Mouse (Mus musculus) gonadal fat pad, adult 2 months (tissue): Measurements from ENCODE around the gene Htr5b. TPM values are rescaled to one million over a fixed set of nuclear protein-coding genes. Genes with fewer than 3 reads are reported as not detected.

Experiments
- DNase-seq: peaks from one replicate; pipeline ENCODE4 v3.0.0-alpha.2; 2012; ENCODE audit warnings: low read depth
- polyA plus RNA-seq: library from polyadenylated mRNA; depleted of rRNA; stranded (reverse); fragments of >200 nt; gene quantifications from 2 replicates; pipeline ENCODE4 v1.2.3, GENCODE M21; 2012; rRNA removed

Gene Htr5b
- polyA plus RNA-seq, 1 experiment: 1.9 TPM

DNA sequence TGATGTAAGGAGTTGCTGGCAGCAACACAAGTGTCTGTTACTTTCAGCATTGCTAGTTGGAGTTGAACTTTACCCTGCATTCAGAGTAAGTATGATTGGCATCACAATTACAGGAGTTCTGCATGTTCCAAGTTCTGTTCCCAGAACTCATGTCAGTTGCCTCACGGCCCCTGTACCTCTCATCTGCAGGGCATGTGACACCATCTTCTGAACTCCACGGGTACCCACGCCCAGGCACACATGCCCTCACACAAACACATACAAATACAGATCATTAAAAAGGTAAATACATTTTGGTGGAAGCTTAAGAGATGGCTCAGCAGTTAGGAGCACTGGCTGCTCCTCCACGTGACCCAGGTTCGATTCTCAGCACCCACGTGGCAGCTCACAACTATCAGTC is 41.5 kb downstream of the Htr5b start:
- DNase-seq: no peak

DNA sequence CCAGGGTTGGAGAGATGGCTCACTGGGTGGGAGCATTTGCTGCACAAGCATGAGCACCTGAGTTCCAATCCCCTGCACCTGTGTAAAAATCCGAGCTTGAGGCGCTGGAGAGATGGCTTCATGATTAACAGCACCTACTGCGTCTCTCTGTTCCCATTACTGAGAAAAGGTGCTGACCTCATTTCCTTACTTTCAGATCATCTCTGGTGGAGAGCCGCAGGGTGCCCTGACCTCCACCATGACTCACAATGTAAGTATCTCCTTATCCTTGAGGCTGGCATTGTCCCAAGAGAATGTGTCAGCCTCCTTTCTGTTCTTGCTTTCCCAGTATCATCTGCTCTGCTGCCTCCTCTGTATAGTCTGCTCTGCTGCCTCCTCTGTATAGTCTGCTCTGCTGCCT is 45.2 kb downstream of the Htr5b start:
- no peak for DNase-seq

- no peak for DNase-seq
Measured at GRCm38 (mm10) chr1:121479403-121479802, 48.9 kb downstream of the Htr5b start.

DNA sequence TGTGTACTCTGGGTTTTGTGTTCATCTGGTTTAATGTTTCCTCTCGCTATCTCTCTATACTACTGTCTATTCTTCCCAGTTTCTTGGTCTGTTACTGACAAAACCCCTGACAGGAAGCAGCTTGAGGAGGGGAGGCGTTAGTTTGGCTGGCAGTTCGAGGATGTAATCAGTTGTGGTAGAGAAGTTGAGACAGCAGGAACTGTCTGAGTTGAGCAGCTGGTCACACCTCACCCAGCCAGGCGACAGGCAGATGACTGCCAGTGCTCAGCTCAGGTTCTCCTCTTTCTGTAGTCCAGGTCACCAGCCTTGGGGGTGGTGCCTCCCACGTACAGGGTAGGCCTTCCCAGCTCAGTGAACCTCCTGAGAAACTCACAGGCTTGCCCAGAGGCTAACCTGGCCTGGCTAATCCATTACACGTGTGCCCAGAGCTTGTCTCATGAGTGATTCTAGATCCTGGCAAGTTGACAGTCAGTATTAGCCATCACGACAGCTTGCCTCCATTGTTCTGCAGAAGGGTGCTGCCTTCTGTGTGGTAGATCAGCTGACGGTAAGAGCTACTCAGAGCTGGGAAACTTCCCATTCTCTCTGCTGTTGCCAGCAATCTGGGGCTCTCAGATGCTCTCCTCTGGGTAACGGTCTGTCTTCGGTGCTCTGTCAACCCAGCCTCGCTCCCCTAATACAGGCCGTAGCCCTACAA is 49.8 kb downstream of the Htr5b start:
- DNase-seq: peak; percentile 19

DNA sequence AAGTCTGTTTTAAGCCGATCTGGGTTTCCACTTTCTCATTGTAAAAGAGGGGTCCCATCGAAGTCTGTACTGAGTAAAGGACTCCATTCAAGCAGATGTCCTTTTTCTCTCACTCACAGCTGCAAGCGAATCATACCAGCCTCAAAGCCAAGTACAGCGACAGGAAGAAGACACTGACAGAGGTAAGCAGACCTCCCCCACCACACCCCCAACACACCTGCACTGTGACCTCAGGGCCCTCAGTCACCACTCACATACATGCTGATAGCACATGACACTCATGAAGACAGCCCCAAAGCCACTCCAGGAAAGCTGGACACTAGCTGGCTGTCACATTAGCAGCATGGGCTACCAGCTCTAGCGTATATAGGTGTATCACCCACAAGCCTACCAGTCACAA is 50.5 kb downstream of the Htr5b start:
- no peak for DNase-seq

DNA sequence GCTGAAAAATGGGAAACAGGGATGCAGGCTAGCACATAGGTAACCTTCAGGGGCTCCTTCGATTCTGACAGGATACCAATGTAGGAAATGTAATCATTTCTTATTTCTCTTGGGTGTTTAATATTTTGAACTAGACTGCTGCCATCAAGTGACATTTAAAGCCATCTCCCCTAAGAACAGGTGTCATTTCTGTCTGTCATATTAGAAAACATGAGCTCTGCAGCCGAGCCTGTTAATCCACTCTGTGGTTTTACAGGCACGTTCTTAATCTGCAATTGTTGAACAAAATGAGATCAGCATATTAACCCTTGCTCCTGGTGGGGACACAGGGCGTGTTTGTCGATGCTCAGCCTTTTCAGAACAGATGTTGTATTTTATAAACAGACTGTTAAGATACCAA is 56.8 kb downstream of the Htr5b start:
- no peak for DNase-seq

- no peak for DNase-seq
Measured at GRCm38 (mm10) chr1:121468271-121468670, 60.0 kb downstream of the Htr5b start.

- DNase-seq: no peak
Measured at GRCm38 (mm10) chr1:121466276-121466675, 62.0 kb downstream of the Htr5b start.

- no peak for DNase-seq
Measured at GRCm38 (mm10) chr1:121463806-121464205, 64.5 kb downstream of the Htr5b start.

DNA sequence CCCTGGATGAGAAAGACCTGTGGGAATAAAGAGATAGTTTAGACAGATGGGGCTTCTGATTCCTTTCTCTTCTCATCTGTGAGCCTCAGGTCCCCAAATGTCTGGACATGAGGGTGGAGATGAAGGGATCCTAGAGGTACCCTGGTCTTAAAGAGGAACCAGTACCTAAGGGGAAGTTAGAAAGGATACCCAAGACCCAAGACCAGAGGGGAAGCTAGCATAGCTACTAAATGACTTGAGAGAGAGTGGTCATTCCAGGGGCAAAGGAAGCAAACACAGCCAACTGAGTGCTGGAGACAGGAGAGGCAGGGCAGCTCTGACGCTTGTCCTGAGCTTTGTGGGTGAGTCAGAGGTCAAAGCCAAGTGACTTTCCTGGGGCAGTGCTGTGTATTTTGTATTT is 65.6 kb downstream of the Htr5b start:
- no peak for DNase-seq

- no peak for DNase-seq
Measured at GRCm38 (mm10) chr1:121461895-121462294, 66.4 kb downstream of the Htr5b start.

DNA sequence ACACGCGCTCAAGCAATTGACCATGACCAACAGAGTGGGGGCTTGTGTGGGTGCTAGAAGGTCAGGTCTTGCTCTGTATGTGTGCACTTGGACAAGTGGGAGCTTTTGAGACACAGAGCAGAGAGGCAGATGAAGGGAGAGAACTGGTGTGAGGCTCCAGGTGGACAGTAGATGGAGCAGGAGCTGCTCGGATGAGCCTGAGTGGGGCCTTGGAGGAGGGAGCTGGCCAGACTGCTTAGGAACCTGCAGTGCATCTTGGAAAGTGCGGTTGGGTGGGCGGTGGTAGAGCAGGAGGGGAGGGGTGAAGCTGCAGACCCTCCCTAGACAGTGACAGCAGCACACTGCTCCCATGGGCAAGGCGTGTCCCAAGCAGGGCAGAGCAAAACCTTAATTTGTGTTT is 68.2 kb downstream of the Htr5b start:
- DNase-seq: no peak

Other genes starting within 250 kb of the Htr5b start
- 33.0 and 40.1 TPM in 2 replicates for gene Insig2, start 195.9 kb downstream of the Htr5b start, polyA plus RNA-seq
- 6.2 and 7.1 TPM in 2 replicates for gene Ccdc93, start 97.4 kb downstream of the Htr5b start, polyA plus RNA-seq
- 24.4 and 38.7 TPM in 2 replicates for gene Ddx18, start 39.5 kb upstream of the Htr5b start, polyA plus RNA-seq